Mouse (Mus musculus) T-helper 17 cell (primary cell): ENCODE data around the gene Enthd1.

Experiments
- in situ Hi-C, 2 experiments: fragments of 300-600 bp; cut with MboI, MseI; formaldehyde crosslinking; loops; 1 replicate in 1 of 2; 2 replicates in 1 of 2; pipeline ENCODE4 v1.15.1; 2025; ENCODE audit warnings: high pct_unique_total_duplicates in 2 of 2

Enthd1 gene

DNA sequence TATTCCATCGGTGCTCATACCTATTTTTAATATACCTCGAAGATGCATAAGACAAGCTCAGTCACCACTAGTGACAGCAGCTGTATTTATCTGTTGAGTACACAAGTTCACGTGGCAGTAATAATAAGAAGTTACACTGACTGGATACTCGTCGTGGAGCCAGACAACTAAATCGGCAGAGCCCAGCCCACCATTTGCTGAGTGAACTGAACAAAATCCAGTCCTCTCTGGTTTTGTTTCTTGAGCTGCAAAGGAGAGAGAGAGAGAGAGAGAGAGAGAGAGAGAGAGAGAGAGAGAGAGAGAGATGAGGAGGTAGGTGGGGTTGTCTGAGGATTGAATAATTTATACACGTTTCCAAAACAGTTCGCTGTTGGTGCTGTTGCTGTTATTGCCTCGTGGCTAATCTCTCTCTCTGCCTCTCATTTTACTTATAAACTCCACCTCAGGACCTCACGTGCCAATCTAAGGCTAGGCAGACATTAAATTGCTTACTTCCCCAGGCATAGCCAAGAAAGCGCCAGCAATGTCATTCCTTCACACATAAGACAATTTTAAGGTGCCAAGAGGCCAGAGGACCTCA is 11.5 kb upstream of the Enthd1 start:
- in situ Hi-C loops: loop anchor here in 1 of 2 experiments (25.0 kb wide), 1 partner anchor 1989 kb away; the partner anchor contains the start of gene Cyth4

DNA sequence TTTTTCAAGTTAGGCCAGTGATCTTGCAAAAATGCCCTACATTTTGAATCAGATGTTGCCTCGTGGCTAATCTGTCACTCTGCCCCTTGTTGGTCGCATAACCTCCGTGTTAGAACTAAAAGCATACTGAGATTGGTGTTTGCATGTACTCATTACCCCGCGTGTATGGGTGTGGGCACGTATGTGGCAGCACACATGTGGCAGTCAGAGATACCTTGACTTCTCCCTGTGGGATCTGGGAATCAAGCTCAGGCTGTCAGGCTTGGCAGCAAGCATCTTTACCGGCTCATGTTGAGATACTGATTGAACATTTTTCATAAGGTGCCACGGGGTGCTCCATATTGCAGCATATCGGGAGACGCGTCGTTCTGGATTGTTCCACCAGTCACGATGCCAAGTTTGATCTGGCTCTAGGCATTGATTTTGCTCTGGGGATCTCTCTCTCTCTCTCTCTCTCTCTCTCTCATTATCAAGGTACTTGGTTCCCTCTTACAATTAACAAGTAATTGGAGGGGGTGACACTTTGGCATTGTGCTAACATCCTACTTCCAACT is 10.9 kb upstream of the Enthd1 start:
- in situ Hi-C loops: loop anchor here in 1 of 2 experiments (25.0 kb wide), 1 partner anchor 1989 kb away; the partner anchor contains the start of gene Cyth4

DNA sequence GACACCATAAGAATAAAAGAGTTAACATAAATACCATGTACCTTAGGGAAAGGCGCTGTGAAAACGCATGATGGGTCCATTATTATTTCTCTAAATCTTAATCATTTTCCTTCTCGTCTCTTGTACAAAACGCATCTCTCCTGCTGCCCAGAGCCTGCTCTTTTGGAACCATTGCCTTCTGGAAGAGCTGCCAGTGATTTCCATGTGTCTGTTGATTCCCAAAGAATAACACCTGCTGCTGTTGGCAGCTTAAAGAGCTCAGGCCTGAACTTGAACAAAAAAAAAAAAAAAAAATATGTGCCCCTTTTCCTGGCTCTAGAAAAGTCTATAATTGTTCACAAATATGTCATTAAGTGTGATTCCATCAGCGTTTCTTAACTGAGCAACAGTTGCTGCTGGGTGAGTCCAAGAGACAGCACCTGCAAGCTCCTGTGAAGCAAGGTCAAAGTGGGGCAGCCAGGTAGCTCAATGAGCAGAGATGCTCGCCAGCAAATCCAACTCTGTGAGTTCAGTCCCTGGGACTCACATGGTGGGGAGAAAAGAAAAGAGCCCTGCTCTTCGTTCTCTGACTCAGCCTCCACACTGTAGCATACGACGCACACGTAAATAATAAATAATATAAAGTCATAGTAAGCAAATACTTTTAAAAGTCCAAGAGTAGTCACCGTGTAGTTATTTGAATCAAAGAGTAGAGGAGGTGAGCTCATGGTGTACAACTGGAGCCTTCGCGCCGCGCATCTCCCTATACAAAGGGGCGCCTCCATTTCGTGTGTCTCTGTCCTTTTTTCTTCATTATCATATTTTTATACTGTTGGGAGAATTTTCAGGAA is 9.5 kb upstream of the Enthd1 start:
- in situ Hi-C loops: loop anchor here in 1 of 2 experiments (25.0 kb wide), 1 partner anchor 1987 kb away; the partner anchor contains the start of gene Cyth4

DNA sequence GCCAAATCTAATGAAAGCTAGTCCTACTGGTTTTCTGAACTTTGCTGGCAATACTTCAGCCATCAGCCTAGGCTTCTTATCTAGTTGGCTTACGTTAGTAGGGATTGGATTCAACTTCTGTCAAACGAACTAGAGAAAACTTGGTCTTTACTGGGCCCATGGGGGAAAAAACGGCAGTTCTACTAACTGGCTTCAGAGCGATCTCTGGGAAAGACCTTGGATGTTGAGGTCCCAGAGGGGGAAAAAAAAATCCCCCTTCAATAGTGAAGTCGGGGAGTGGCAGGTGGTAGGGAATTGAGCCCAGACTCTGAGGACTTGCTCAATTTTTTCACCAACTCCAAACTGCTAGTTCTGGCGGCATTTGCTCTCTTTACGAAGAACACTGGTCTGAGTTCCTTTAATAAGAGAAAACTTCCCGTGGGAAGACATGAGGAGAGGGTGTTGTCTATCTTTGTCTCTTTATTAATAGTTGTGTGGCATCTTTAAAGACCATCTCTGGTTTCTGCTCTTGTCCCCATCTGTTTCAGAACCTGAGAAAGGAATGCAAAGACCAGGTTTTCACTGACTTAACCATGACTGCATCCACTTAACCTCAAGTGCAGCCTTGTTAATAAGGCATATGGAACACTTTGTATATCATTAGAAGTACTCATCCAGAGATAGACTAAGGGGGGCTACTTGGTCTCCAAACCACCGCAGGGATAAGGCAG is 8.0 kb upstream of the Enthd1 start:
- in situ Hi-C loops: no loop called here

DNA sequence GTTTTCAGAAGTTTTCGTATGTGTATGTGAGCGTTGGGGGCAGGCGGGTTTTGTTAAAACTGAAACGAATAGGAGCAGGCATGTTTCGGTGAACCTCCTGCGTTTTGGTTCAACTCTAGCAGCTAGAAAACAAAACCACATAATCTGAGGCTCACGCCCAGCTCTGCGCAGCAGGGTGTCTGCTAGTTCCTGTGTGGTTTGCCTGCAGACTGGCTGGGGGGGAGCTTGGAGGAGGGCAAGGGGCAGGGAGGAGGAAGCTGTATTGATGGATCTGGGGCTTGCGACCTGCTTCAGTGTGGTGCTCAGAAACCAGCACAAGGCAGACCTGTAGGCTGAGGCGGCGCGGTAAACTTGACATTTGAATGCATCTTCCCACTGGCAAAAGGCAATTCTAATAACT is 7.3 kb upstream of the Enthd1 start, which contains the start of gene Grap2:
Gene Grap2 (plus strand): TSS at position 304 of the 400 bp plus-strand sequence.
- in situ Hi-C loops: no loop called here

DNA sequence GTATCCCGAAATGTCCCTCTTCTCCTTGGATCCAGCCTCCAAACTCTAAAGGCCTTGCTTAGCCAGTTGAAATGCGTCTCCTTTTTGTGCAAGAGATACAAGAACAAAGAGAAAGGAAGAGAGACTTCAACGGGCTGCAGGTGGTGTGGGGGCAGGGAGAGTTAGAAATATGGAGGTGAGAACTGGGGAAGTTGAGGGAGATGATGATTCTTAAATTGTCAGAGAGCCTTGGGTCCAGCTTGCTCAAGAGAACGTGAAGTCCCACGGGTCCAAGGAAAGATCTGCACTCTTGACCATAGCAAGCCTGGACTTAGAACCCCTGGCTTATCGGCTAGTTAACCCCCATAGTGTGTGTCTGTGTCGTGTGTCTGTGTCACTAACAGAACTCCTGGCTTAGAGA is 6.7 kb upstream of the Enthd1 start:
- in situ Hi-C loops: no loop called here

DNA sequence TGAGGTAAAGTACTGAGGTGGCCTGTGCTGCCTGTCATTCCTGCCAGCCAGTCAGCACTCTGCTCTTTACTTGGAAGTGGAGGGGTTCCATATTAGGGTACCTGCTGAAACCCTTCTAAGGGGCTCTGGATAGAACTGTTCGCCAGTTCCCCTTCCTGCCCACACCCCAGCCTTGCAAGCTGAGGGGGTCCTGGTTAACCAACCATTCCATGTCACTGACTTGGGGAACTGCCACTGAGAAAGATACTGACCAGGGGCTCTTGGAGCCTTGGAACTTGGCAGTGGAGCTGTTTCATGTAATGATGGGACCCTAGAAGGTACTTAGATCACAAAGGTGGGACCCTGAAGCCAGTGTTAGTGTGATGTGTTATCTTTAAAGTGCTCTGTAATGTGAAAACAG is 5.3 kb upstream of the Enthd1 start:
- in situ Hi-C loops: no loop called here

DNA sequence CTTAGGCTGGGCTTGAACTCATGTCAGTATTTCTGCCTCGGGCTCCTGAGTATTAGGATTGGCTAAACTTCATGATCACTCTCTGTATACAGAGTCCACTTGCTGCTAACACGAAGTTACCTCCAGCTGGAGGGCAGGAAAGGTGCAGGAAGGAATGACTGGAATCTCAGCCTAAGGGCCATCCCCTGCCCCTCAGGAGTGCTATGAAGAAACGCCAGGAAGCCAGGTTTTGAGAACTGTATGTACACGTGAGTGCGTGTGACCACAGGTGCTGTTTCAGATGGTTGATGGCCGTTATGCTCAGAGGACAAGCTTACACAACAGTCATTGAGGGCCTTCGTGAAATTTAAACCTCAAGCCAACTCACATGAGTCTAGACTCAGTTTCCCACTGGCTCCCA is 4.2 kb upstream of the Enthd1 start:
- in situ Hi-C loops: loop anchor here in 1 of 2 experiments (5.0 to 10.0 kb wide), 2 partner anchors 43 to 236 kb away; no protein-coding TSS in a partner anchor

DNA sequence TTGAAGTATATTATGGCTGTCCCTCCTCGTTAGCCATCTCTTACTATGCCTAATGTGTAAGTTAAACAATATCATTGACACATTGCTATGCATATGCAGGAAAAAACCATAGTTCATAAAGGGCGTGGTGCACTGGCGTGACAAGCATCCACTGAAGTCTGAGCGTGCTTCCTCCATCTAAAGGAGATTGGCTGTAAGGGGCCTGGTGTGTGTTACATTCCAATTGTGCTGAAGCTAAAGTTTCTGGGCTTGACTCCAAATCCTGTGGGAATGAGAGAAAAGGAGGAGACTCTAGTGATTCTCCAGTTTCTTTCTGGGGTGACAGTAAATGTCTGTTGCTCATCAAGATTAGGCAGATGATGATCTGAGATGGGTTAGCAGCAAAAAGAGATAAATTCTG is 2.8 kb upstream of the Enthd1 start:
- in situ Hi-C loops: loop anchor here in 1 of 2 experiments (5.0 to 10.0 kb wide), 2 partner anchors 45 to 237 kb away; no protein-coding TSS in a partner anchor

DNA sequence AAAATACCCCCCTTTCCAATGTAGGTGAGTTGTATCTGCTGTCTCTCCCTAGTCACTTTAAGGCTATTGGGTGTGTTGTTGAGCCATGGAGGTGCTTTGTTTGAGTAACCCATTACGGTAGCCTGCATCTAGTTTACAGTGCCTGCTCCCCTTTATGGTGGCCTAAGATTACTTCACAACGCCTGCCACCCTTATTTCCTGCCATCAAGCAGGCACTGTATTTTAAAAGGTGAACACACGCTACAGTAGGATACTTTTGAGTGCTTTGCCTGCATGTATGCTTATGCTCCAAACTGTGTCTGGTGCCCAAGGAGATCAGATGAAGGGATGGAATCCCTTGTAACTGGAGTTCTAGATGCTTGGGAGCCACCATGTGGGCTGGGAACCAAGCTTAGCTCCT is 2.2 kb upstream of the Enthd1 start:
- in situ Hi-C loops: loop anchor here in 1 of 2 experiments (5.0 to 10.0 kb wide), 2 partner anchors 45 to 238 kb away; no protein-coding TSS in a partner anchor

DNA sequence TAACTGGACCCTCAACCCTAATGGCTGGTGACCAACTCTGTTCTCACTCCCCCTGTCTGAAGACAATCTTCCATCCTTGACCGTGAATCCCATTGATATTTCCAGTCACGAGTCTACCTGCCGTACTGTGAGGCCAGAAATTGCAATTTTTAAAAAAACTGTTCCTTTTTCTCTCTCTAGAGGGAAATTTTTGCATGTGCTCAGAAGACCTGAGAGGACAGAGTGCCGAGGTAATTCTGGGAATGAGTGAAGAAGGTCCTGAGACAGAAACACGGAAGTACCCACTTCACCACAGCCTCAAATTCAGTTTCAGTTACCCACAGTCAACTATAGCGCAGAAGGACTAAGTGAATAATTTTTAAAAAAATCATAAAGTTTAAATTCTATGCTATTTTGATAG is 1.7 kb upstream of the Enthd1 start:
- in situ Hi-C loops: loop anchor here in 1 of 2 experiments (5.0 to 10.0 kb wide), 2 partner anchors 46 to 238 kb away; no protein-coding TSS in a partner anchor

DNA sequence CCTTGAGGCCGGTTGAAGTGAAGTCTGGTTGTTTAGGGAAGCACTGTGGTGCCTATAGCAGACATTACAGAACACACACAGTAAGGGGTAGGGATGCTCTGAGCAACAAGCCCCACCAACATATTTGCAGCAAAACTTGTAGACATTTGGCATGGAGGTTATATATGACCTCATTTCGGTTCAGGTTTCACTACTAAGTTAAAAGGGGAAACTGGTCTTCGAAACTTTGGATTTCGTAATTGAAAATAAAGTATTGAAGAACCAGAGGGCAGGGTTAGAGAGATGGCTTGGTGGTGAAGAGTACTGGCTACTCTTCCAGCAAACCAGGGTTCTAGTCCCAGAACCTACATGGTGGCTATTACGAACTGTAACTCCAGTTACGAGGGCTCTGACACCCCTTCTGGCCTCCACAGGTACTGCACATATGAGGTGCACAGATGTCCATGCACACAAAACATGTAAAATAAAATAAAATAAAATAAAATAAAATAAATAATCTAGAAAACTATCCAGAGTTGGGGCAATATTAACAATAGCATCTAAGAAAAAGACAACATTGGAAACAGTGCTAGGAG is 1.2 kb downstream of the Enthd1 start:
- in situ Hi-C loops: loop anchor here in 1 of 2 experiments (5.0 to 10.0 kb wide), 2 partner anchors 76 to 241 kb away; no protein-coding TSS in a partner anchor

DNA sequence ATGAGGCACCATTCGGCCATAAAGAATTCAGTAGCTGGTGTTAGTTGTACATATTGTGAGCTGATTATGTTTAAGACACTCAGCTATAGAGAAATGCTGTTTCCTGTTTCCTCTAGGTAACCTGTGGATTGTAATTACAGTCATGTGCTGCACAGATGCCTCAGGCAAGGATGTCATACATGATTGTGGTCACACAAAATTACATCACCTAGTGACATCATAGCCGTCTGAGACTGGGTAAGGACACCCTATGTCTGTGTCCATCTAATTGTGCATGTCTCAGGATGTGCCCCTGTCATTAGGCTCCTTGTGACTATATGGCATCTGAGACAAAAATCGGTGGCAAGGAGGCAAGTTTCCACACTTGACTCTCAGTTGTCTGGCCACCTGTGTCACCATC is 2.5 kb downstream of the Enthd1 start:
- in situ Hi-C loops: loop anchor here in 1 of 2 experiments (5.0 to 10.0 kb wide), 2 partner anchors 75 to 242 kb away; no protein-coding TSS in a partner anchor

DNA sequence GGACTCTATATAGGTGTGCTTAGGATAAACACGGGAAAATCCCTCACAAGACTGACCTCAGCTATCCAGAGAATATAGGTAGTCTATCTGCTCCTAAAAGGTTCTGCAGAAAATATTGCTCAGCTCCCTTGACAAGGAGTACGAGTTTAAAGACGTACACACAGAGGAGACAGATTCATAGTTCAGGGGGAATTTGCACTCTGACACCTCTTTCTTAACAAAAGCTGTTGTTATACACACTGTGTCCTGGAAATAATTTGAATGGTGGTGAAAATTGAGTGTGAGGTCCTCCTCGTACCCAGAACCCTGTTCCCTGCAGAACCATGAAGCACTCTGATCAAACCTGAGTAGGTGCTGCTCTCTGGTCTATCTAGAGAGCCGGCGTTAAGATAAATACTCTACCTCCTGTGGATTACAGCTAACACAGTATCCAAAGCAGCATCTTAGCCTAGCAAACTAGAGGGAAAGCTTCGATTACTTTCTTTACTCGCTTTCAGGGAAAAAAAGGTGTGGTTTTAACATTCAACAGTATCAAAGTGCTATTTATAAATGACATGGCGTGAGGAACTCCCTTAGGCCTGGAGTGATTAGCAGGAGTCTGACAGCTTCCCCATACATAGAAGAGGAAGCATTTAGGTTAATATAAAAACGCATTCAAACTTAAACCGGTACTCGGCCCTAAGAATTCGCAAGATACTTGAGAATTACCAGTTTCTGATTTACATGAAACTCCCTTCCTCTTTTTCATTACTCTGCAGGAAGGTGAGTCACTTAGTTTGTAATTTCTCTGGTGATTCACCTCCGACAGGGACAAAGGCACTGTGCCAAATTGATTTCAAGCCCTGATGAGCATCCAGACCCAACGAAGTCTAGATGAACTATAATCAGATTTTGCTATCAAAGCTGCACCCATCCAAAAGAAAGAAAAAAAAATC is 4.0 kb downstream of the Enthd1 start:
- in situ Hi-C loops: loop anchor here in 1 of 2 experiments (5.0 to 10.0 kb wide), 2 partner anchors 74 to 244 kb away; no protein-coding TSS in a partner anchor

DNA sequence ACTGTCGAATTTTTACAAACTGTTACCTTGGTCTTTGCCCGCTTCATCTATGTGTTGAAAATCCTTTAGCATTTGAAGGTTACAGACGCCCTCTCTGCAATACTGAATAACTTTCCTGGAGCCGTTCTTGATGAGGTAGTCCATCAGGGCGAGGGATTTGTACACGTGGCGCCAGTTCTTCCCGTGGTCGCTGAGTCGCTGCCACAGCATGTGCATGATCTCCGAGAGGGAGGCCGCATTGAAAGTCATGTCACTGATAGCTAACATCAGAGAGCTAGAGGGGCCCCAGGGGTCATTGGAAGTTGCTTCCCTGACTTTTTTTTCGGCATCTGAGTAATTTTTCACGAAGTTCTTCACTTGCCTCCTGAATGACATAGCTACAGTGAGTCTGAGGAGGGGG is 5.0 kb downstream of the Enthd1 start:
- in situ Hi-C loops: loop anchor here in 1 of 2 experiments (5.0 to 10.0 kb wide), 3 partner anchors 73 to 245 kb away; no protein-coding TSS in a partner anchor

DNA sequence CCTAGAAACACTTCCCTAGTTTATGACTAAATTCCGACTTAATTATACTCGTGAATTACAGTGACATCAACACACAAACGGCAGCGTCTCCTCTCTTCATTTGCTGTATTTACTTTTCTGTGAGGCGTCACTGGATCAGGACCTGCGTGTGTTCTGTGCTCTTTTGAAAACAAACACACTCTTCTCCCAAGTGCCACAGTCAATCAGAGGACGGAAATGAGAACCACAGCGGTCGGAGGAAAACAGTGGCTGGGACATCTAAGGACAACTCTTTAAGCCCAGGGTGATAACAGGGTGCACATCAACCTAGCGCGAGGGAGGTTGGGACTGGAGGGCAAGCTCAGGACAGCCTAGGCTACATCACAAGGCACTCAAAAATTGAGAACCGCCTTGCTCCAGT is 5.4 kb downstream of the Enthd1 start:
- in situ Hi-C loops: loop anchor here in 1 of 2 experiments (10.0 kb wide), 1 partner anchor 125 kb away; no protein-coding TSS in a partner anchor

DNA sequence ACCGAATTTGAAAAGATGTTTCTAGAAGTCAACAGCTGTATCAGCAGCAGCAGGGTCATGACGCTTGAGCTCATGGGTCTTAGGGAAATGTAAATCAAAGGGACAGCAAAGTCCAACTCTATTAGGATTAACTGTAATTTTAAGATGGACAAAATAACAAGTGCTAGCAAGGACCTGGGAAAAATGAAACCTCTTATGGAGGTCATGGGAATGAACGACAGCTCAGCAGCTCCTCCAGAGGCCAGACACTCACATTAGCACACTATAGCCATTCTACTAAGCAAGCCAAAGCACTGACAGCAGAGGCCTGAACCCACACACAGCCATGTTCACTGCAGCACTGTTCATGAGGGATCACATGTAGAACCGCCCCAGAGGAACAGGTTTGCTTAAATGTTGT is 7.2 kb downstream of the Enthd1 start:
- in situ Hi-C loops: loop anchor here in 1 of 2 experiments (10.0 kb wide), 1 partner anchor 127 kb away; no protein-coding TSS in a partner anchor

DNA sequence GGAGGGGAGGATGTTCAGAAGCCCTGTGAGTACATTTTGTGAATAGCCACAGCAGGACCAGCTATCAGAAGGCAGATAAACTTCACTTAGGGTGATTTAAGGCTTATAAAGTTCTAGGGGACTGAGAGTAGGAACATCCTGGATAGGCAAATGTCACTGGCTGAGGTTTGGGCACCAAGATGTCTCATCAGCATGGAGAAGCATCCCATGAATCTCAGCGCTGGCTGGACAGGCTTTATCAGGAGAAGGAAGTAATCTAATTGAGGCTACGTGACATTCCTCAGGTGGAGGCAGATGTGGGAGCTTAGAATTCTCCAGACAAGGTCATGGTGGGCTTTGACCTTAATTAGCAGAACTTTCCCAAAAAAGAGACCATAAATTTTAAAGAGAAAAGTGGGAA is 8.9 kb downstream of the Enthd1 start:
- in situ Hi-C loops: loop anchor here in 1 of 2 experiments (10.0 kb wide), 1 partner anchor 129 kb away; no protein-coding TSS in a partner anchor
